Mouse (Mus musculus): ENCODE results near the gene Lactb. TPM values are rescaled to one million over a fixed set of nuclear protein-coding genes. Genes with fewer than 3 reads are reported as not detected.

The Lactb gene
- total and polyA plus RNA-seq, 3 experiments, result 14.6 to 29.4 (median 23.7) TPM

- H3K4me1 ChIP-seq (ENCODE audit: control insufficient read depth in 1 of 2, insufficient read depth in 2 of 2), result peaks cover 0 to 11% of the 10 kb centered on the region in 2 experiments; a peak in 2 of 4 replicates
These were observed 36.4 kb downstream of the Lactb start for GRCm38 (mm10) chr9:66938836-66939235.

GRCm38 (mm10) chr9:66937507-66937906 is 37.8 kb downstream of the Lactb start:
- dilution Hi-C loops (cut with MboI; ENCODE audit: extremely low pct_ligation_motif_present, extremely low pct_unique_long_range_greater_than_20kb, low sequenced_read_pairs) (no loop called here), in situ Hi-C loops (cut with MboI; ENCODE audit: low pct_ligation_motif_present, low pct_unique_long_range_greater_than_20kb, low sequenced_read_pairs) (no loop called here)
- Histone ChIP-seq H3K9me3 (replicated peaks; ENCODE audit: low read length) (no peaks in the 10 kb centered on the region), H3K4me2 (ENCODE audit: insufficient read depth, low read depth, poor library complexity, severe bottlenecking) (no peak overlapping the region), H3K27me3 (replicated peaks) (no peaks in the 10 kb centered on the region), H3K79me2 (replicated peaks; ENCODE audit: control insufficient read depth, extremely low read depth, insufficient read depth, poor library complexity, severe bottlenecking) (no peaks in the 10 kb centered on the region), H3K4me3 (replicated peaks in 1 of 3; ENCODE audit: low read depth in 2 of 3, low read length in 2 of 3, poor library complexity in 1 of 3) (no peak overlapping the region), H3K27ac (ENCODE audit: insufficient read depth, low read depth) (no peak overlapping the region), H3K36me3 (replicated peaks in 1 of 2; ENCODE audit: control insufficient read depth in 1 of 2, insufficient read depth in 1 of 2, low read length in 1 of 2) (no peaks in the 10 kb centered on the region), H3K9ac (ENCODE audit: insufficient read depth, low read depth) (no peak overlapping the region), H3K4me1 (ENCODE audit: control insufficient read depth in 1 of 2, insufficient read depth in 2 of 2) (peaks cover 0 to 5% of the 10 kb centered on the region in 2 experiments; a peak in 2 of 4 replicates)
- DNase-seq (ENCODE audit: extremely low read depth), result no peak
- TF ChIP-seq MAFK (IDR thresholded peaks at IDR 0.05; ENCODE audit: insufficient replicate concordance, low read length), result no peak
- TF ChIP-seq E2F4 (IDR thresholded peaks at IDR 0.05; ENCODE audit: insufficient replicate concordance, low read depth, low read length), result no peak
- TF ChIP-seq CHD2 (IDR thresholded peaks at IDR 0.05; ENCODE audit: low read length), result no peak
- no peak for TF ChIP-seq EP300 (IDR thresholded peaks at IDR 0.05; ENCODE audit: low read length)
- no peak for TF ChIP-seq UBTF (IDR thresholded peaks at IDR 0.05; ENCODE audit: low read depth, low read length)
- TF ChIP-seq RCOR1 (conservative IDR thresholded peaks at IDR 0.05; ENCODE audit: low read depth, low read length), result no peak
- TF ChIP-seq JUND (conservative IDR thresholded peaks at IDR 0.05; ENCODE audit: low read depth, low read length), result no peak
- TF ChIP-seq SMC3 (IDR thresholded peaks at IDR 0.05; ENCODE audit: low read depth, low read length), result no peak
- TF ChIP-seq ZC3H11A (IDR thresholded peaks at IDR 0.05; ENCODE audit: low read depth, low read length), result no peak
- TF ChIP-seq MAZ (IDR thresholded peaks at IDR 0.05; ENCODE audit: low read depth, low read length), result no peak
- no peak for TF ChIP-seq ZNF384 (IDR thresholded peaks at IDR 0.05; ENCODE audit: low read depth, low read length)
- TF ChIP-seq USF2 (conservative IDR thresholded peaks at IDR 0.05; ENCODE audit: low read depth, low read length), result no peak
- no peak for TF ChIP-seq MEF2A (IDR thresholded peaks at IDR 0.05; ENCODE audit: borderline replicate concordance, low read depth, low read length)
- TF ChIP-seq HCFC1 (IDR thresholded peaks at IDR 0.05; ENCODE audit: low read depth, low read length), result no peak
- no peak for TF ChIP-seq USF1 (IDR thresholded peaks at IDR 0.05; ENCODE audit: low read depth, low read length)

More at GRCm38 (mm10) chr9:66938836-66939235, 36.4 kb downstream of the Lactb start:
- Histone ChIP-seq H3K79me2 (replicated peaks; ENCODE audit: control insufficient read depth, extremely low read depth, insufficient read depth, poor library complexity, severe bottlenecking) (no peaks in the 10 kb centered on the region), H3K9ac (ENCODE audit: insufficient read depth, low read depth) (no peak overlapping the region), H3K27me3 (replicated peaks) (no peaks in the 10 kb centered on the region), H3K36me3 (replicated peaks in 1 of 2; ENCODE audit: control insufficient read depth in 1 of 2, insufficient read depth in 1 of 2, low read length in 1 of 2) (no peaks in the 10 kb centered on the region), H3K4me3 (replicated peaks in 1 of 3; ENCODE audit: low read depth in 2 of 3, low read length in 2 of 3, poor library complexity in 1 of 3) (no peak overlapping the region), H3K9me3 (replicated peaks; ENCODE audit: low read length) (no peaks in the 10 kb centered on the region), H3K27ac (ENCODE audit: insufficient read depth, low read depth) (no peak overlapping the region), H3K4me2 (ENCODE audit: insufficient read depth, low read depth, poor library complexity, severe bottlenecking) (peak overlapping the region; percentile 16; the same call in 1 of the 2 replicates)
- TF ChIP-seq ELF1 (IDR thresholded peaks at IDR 0.05; ENCODE audit: low read depth, low read length) (no peak), JUND (conservative IDR thresholded peaks at IDR 0.05; ENCODE audit: low read depth, low read length) (0 out of 2 replicates have a peak, but pooled peaks have one; percentile 37), MYC (IDR thresholded peaks at IDR 0.05; ENCODE audit: low read depth, low read length) (peak; percentile 95), MAX (IDR thresholded peaks at IDR 0.05; ENCODE audit: low read length) (peak; percentile 51; the same call in 1 of the 2 replicates), SMC3 (IDR thresholded peaks at IDR 0.05; ENCODE audit: low read depth, low read length) (peak; percentile 86), CHD2 (IDR thresholded peaks at IDR 0.05; ENCODE audit: low read length) (no peak), RAD21 (IDR thresholded peaks at IDR 0.05; ENCODE audit: low read depth, low read length) (peak; percentile 87), CTCF (conservative IDR thresholded peaks at IDR 0.05 in 1 of 2, IDR thresholded peaks at IDR 0.05 in 1 of 2; ENCODE audit: low read depth in 2 of 2, low read length in 2 of 2) (peak; percentile 77 to 92)
- DNase-seq (ENCODE audit: extremely low read depth), result peak; percentile 84
- dilution Hi-C loops (cut with MboI; ENCODE audit: extremely low pct_ligation_motif_present, extremely low pct_unique_long_range_greater_than_20kb, low sequenced_read_pairs) (no loop called here), in situ Hi-C loops (cut with MboI; ENCODE audit: low pct_ligation_motif_present, low pct_unique_long_range_greater_than_20kb, low sequenced_read_pairs) (no loop called here)

All from CH12.LX (cell line).